Mouse (Mus musculus) brown adipose tissue, adult 24 weeks (tissue): ENCODE data around the gene Prr11. TPM values are rescaled to one million over a fixed set of nuclear protein-coding genes. Genes with fewer than 3 reads are reported as not detected.

ENCODE experiments used
- H3K27ac ChIP-seq: fragments of 200-500 bp; replicated peaks from 2 replicates; pipeline ENCODE4 v1.5.1; 2012; ENCODE audit warnings: low read depth, mild to moderate bottlenecking, low read length
- H3K4me1 ChIP-seq: fragments of 200-500 bp; 2 replicates; pipeline ENCODE4 v1.6.1; 2012; ENCODE audit warnings: low read length, mixed read lengths; ENCODE audit not compliant: control insufficient read depth, insufficient read depth, insufficient read length
- H3K4me3 ChIP-seq: fragments of 200-500 bp; 2 replicates; pipeline ENCODE4 v1.5.1; 2012; ENCODE audit warnings: low read depth, mild to moderate bottlenecking, low read length, moderate library complexity; ENCODE audit not compliant: insufficient read depth
- polyA plus RNA-seq: library from polyadenylated mRNA; stranded (reverse); fragments of >200 nt; gene quantifications from 2 replicates; pipeline ENCODE4 v1.2.4, GENCODE M21; 2012; ENCODE audit not compliant: missing spikeins, insufficient read depth, insufficient read length

Prr11 gene
- polyA plus RNA-seq = 0.67 TPM in 1 of 2 replicates, not detected in the other

DNA sequence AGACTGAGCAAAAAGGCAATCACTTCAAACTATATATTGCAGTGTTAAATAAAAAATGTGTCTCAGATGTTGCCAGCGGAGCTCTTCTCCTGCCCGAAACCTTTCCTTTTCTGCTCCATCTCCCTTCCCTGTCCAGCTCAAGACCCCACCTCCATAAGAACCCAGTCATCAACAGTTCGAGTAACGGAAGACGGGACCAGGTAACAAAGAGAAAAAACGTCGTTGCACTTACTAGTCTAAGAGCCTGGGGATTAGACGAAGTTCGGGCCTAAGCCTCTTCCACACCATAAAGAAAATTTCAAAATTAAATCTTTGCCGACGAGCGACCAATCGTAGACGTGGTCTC lies at the start of gene Prr11:
TSS of gene Prr11 (minus strand) at position 300 of the 346 bp plus-strand sequence.
- Histone ChIP-seq H3K27ac (peak within 1 kb of the TSS; percentile 77), H3K4me3 (peak within 1 kb of the TSS; percentile 75), H3K4me1 (no peaks in the 10 kb centered on the region)

DNA sequence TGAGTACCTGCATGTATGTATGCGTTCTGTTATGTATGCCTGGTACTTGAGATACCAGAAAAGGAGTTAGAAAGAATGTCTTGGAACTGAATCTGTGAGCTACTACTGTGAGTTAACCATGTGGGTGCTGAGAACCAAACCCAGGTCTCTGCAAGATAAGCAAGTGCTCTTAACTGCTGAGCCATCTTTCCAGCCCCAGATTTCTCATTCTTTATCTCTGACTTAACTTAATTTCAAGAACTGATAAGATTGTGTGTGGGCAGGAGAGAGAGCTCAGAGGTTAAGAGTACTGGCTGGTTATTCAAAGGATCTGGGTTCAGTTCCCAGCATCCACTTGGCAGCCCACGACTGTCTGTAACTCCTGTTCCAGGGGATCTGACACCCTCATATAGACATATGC lies 49.5 kb upstream of the Prr11 start:
- H3K4me3 ChIP-seq = no peak overlapping the region
- H3K4me1 ChIP-seq = no peaks in the 10 kb centered on the region
- H3K27ac ChIP-seq = no peak overlapping the region

DNA sequence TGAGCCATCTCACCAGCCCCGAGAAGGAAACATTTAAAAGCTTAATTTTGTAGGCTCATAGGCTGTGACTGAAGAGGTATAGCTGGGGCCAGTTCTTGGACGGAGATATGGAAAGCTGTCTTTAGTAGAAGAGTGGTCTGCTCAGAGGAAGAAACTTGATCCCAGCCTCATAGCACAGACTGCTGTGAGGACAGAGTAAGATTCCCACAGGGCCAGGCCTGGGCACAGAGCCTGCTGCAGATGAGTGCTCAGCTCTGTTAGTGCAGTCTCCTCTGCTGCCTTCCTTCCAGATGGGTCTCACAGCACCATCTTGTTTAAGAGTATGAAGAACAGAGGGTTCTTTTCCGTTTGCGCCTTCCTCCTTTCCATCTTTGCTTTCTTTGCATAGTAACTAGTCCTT lies 27.7 kb upstream of the Prr11 start:
- no peak overlapping the region for H3K27ac ChIP-seq
- H3K4me3 ChIP-seq = no peak overlapping the region
- H3K4me1 ChIP-seq = no peaks in the 10 kb centered on the region

DNA sequence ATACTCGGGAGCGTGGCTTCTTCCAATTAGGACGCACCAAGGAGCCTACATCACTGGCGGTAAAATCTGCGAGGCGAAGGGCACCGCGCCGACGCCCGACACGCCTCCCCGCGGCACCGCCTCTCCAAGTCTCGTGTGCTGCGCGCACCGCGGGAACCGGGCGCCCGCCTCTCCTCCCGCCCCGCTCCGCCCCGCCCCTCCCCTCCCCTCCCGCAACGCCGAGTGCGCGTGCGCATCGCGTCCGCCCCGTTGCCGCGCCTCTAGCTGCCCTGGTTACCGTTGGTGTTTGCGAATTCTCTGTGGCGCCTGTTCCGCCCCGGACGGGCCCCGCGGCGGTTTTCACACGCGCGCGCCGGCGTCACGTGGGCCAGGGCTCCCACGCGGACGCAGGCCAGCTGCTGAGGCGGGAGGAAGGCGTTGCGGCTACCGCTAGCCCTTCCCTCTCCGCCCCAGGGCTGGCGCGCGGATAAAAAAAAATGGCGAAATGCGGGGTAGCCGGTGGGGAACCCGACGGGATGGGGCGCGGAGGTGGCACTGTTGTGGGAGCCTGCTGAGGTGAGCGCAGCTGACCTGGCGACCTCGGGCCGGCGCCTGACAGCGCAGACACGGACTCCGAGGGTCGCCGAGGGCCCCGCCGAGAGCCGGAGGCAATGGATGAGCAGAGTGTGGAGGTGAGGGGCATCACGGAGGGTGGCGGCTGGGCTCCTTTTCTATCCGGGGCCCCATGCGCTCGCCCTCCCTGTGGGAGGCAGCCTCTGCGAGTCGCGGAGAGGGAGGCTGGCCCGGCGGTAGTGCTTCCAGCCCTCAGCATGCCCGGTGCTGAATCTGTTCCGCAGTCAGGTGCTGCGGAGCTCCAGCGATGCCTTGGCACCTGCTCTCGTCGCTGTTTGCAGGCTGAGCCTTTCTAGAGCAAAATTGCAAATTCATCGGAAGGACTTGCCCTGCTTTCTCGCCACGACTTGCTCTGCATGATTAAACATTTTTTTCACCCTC lies 18.6 kb upstream of the Prr11 start, which contains the start of gene Trim37:
TSS of gene Trim37 (plus strand) at position 254 of the 993 bp plus-strand sequence.
- Histone ChIP-seq H3K27ac (no peak within 1 kb of the TSS; the same call in 1 of the 2 replicates), H3K4me3 (peak within 1 kb of the TSS; percentile 82), H3K4me1 (no peaks in the 10 kb centered on the region)

DNA sequence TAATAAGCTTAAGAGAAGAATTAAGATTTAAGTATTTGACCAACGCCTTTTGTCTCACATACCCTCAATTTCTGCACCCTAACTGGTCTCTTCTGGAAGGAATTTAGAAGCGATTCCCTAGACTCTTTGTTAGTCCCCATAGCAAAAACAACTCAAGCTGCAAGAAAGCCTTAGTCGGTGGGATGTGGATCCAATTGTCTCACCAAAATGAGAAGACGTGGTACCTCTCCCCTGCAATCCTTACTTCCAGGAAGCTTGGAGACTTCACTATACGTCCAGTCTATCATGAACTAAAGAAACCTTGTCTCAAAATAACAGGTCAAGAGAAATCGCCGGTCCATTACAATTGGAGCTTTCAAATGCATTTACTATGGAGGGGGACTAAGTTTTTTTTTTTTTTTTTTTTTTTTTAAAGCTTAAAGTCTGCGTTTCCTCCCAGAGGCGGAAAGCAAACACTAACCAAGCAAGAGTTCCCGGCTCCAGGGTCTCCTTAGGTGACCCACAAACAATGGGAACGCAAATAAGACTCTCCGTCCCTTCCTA lies 17.8 kb upstream of the Prr11 start:
- Histone ChIP-seq H3K4me1 (no peaks in the 10 kb centered on the region), H3K27ac (no peak overlapping the region; the same call in 1 of the 2 replicates), H3K4me3 (peak overlapping the region; percentile 52)

DNA sequence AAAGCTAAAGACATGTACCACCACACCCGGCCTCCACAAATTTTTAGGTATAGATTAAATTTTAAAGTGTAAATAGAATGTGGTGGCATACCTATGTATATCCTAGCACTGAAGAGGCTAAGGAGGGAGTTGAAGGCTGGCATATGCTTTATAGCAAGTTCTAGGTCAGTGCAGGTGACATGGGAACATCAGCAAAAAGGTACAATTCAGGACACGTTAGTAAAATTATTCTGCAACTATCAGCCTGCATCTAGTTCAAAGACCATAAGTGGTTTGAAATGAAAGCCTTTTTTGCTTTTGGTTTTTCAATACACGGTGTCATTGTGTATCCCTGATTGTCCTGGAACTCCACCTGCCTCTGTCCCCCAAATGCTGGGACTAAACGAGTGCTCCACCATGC lies 17.1 kb upstream of the Prr11 start:
- Histone ChIP-seq H3K4me1 (no peaks in the 10 kb centered on the region), H3K27ac (no peak overlapping the region), H3K4me3 (no peak overlapping the region)

DNA sequence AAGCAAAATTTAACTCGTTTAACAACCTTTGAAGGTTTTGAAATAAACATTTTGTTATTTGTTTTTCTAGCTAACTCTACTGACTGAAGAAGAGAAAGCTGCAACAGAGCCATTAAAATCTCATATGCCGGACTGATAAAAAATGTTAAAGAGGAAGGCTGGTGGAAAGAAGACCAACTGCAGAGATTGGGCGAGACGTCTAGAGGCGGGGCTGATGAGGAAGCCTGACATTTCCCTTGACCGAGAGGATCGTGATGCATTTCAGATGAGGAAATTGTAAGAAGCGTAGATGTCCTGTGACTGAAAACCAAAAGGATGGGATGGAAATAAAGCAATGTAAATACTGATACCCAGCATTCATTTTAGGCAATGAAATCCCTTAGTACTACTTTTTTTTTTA lies 13.4 kb upstream of the Prr11 start:
- no peak overlapping the region for H3K4me3 ChIP-seq
- no peaks in the 10 kb centered on the region for H3K4me1 ChIP-seq
- no peak overlapping the region for H3K27ac ChIP-seq

DNA sequence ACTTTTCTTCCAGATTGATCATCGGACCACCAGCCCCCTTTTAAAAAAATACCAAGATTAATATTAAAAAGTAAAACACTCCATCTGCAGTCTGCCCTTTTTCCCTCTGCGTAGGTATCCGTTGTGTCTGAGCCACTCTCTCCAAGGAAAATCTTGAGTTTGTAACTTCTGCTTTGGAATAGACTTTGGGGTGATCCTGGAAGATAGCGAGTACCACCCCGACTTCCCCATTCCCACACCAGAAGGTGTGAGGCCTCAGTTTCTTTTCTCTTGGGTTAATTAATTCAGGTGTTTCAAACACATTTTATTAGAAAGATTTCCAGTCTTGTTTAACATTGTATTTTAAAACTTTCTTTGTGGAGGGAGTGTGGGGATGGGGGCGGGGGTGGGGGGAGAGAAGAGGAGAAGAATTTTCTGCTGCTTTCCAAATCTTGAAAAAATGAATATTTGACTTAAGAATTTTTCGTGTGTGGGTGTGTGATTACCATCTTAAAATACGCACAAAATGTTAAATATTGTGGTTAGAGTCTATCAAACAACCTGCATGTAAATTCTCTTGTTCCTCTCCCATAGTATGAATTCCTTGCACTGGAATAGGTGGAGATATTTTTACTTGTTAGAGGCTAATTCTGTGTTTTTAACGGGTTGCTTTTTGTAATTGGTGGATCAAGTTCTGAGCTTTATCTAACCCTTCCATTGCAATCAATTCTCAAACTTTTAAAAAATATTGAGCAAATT lies 1.8 kb upstream of the Prr11 start:
- Histone ChIP-seq H3K27ac (no peak overlapping the region; the same call in 1 of the 2 replicates), H3K4me3 (peak overlapping the region; percentile 75), H3K4me1 (no peaks in the 10 kb centered on the region)

DNA sequence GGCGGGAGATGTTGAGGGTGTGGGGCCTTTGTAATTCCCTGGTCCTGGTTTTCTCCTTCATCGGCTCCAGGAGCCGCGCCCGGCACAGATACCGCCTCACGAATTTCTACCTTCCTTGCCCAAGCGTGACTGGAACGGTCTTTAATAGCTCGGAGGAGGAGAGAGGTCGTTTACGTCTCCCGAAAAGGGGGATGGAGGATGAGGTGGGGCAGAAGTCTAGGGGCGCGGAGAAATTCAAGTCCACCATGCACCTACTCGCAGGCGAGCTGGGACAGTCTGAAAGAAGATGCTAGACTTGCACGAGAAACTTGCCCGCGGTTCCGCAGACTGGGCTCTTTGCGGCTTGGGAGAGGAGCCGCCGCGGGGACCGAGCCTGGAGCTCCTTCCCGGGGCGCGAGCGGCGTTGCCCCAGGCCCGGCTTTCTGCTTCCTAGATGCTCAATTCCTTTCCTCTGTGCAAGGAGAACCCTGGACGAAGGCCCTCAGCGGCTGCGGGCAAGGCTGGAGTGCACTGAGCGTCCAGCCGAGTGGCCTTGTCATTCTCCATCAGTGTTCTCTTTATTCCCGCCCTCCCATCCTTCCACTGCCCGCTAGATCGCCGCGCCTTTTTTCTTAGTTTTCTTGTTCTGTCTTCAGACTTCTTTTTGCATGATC lies 1.1 kb upstream of the Prr11 start:
- peak overlapping the region; percentile 75 for H3K4me3 ChIP-seq
- H3K27ac ChIP-seq = peak overlapping the region; percentile 77
- H3K4me1 ChIP-seq = no peaks in the 10 kb centered on the region

DNA sequence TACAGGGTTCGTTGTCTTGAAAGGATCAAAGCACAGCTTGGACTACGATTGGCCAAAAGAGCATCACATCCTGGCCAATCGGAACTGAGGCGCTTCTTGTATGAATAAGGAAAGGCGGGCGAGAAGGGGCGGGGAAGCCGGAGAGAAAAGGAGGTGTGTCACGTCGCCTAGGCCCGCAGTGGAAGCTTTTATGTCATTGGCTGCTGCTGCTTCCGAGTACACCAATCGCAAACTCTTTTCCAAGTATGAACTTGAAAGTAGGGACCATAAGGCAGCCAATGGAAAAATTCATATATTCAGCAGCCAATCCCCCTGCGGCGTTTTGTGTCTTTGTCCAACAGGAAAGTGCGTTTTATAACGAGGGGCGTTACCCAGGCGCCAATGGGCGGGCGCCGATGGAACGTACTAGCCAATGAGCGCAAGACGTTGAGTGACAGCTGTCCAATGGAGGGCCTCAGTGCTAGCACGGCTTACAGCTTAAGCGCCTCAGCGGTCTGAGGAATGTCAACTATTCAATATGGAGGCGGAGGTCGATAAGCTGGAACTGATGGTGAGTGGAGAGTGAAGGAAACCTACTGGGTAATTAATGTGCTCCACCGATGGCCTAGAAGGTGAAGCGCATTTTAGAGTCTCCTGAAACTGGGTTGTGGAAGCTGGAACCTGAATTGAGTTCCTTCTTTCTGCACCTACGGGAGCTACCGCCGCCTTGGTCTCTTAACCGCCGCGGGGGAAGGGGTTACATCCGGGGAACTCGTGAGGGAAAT lies 429 bp upstream of the Prr11 start, which contains the start of gene Ska2:
TSS of gene Ska2 (plus strand) at position 480 of the 764 bp plus-strand sequence.
- Histone ChIP-seq H3K4me3 (peak within 1 kb of the TSS; percentile 75), H3K27ac (peak within 1 kb of the TSS; percentile 77), H3K4me1 (no peaks in the 10 kb centered on the region)

DNA sequence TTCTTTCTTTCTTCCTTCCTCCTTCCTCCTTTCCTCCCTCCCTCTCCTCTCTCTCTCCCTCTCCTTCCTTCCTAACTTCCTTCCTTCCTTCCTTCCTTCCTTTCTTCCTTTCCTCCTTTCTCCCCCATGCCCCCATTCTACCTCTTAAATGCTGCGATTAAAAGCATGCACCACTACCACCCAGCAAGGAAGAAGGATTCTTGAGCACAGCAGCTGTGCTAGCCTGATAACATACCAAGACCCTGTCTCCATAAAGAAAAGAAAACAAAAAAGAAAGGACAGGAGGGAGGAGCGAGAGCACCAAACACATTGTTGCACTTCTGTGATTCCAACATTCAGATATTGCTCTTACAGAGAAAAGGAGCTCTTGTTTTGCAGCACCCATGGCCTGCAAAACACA lies 21.4 kb downstream of the Prr11 start:
- Histone ChIP-seq H3K4me1 (peaks cover 17% of the 10 kb centered on the region), H3K4me3 (peak overlapping the region; percentile 95; the same call in 1 of the 2 replicates), H3K27ac (peak overlapping the region; percentile 88; the same call in 1 of the 2 replicates)

DNA sequence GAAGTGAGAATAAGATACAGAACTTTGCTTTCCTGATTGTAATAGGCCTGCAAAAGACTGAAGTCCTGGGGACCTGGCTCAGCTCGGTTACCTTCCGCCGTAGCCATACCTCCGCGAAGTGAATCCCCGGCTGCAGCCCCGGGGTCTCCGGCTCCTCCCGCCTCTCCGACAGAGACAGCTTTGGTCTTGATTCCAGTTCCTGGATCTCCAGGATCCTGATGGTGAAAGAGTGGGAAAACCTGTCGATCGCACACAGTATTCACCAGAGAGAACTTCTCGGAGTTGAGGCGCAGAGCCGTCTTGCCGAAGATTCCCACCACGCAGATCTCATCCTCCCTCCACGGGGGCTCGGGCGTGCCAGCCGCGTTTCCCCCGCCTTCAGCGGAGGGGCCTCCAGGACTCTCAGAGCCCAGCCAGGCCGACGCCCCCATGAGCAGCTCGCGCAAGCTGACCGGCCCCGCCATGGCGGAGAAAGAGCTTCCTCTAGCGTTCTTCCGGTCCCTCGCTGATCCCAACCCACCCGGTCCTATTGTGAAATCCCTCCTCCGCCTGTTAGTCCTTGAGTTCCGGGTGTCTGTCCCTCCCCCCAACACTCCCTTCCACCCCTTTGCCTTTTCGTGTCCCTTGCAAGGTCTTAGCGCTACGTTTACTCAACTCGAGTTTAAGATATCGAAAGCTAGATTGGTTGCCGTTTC lies 22.1 kb downstream of the Prr11 start, which contains the start of gene Smg8:
TSS of gene Smg8 (minus strand) at position 485 of the 695 bp plus-strand sequence.
- peak within 1 kb of the TSS; percentile 88 for H3K27ac ChIP-seq
- H3K4me3 ChIP-seq = peak within 1 kb of the TSS; percentile 95
- peaks cover 17% of the 10 kb centered on the region for H3K4me1 ChIP-seq

DNA sequence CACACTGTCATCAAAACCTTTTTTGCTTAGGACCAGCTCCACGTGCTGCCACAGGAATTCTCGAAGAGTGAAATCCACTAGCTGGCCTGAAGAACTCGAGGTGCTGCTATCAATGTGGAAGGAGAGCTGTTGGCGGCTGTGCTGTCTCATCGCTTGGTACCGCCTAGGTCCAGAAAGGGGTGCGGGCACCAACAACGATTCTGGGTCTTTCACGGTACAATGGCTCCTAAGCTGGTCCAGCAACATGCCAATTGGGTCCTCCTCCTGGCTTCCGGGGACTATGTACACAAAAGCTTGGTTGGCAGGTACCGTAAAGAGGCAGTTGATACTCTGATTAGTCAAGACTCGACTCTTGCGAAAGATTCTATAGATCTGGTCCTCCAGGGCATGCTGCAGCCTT lies 23.0 kb downstream of the Prr11 start:
- Histone ChIP-seq H3K27ac (no peak overlapping the region), H3K4me1 (peaks cover 17% of the 10 kb centered on the region), H3K4me3 (peak overlapping the region; percentile 95)
